Mouse (Mus musculus): ENCODE results near the gene Tldc1. TPM values are rescaled to one million over a fixed set of nuclear protein-coding genes. Genes with fewer than 3 reads are reported as not detected.

The Tldc1 gene
- polyA plus RNA-seq, 1 experiment from 2014 or later: 11.6 TPM

Other genes starting within 250 kb of the Tldc1 start
- 67.2 and 70.5 TPM in 2 replicates for gene Mbtps1, start 219.7 kb downstream of the Tldc1 start, polyA plus RNA-seq (2015; fragmentation: Nextera tagmentation; extraction: Ambion mirVana)
- gene Hsdl1, start 203.2 kb downstream of the Tldc1 start, polyA plus RNA-seq (2015; fragmentation: Nextera tagmentation; extraction: Ambion mirVana): 109 and 130 TPM in 2 replicates
- 0.19 and 0.62 TPM in 2 replicates for gene Dnaaf1, start 203.2 kb downstream of the Tldc1 start, polyA plus RNA-seq (2015; fragmentation: Nextera tagmentation; extraction: Ambion mirVana)
- gene Taf1c, start 173.2 kb downstream of the Tldc1 start, polyA plus RNA-seq (2015; fragmentation: Nextera tagmentation; extraction: Ambion mirVana): 15.2 and 16.8 TPM in 2 replicates
- not detected in 2 replicates for gene Adad2, start 165.7 kb downstream of the Tldc1 start, polyA plus RNA-seq (2015; fragmentation: Nextera tagmentation; extraction: Ambion mirVana)
- gene Kcng4, start 142.7 kb downstream of the Tldc1 start, polyA plus RNA-seq (2015; fragmentation: Nextera tagmentation; extraction: Ambion mirVana): 0.17 TPM in 1 of 2 replicates, not detected in the other
- 0.76 and 1.7 TPM in 2 replicates for gene Wfdc1, start 112.1 kb downstream of the Tldc1 start, polyA plus RNA-seq (2015; fragmentation: Nextera tagmentation; extraction: Ambion mirVana)
- gene Atp2c2, start 78.4 kb downstream of the Tldc1 start, polyA plus RNA-seq (2015; fragmentation: Nextera tagmentation; extraction: Ambion mirVana): not detected in 2 replicates
- gene Cotl1, start 62.1 kb upstream of the Tldc1 start, polyA plus RNA-seq (2015; fragmentation: Nextera tagmentation; extraction: Ambion mirVana): 92.3 and 99.6 TPM in 2 replicates
- gene Klhl36, start 83.8 kb upstream of the Tldc1 start, polyA plus RNA-seq (2015; fragmentation: Nextera tagmentation; extraction: Ambion mirVana): 10.8 and 12.6 TPM in 2 replicates
- 133 and 161 TPM in 2 replicates for gene Usp10, start 131.9 kb upstream of the Tldc1 start, polyA plus RNA-seq (2015; fragmentation: Nextera tagmentation; extraction: Ambion mirVana)
- 5.6 and 13.1 TPM in 2 replicates for gene Gm20388, start 132.4 kb upstream of the Tldc1 start, polyA plus RNA-seq (2015; fragmentation: Nextera tagmentation; extraction: Ambion mirVana)
- 0.72 and 0.90 TPM in 2 replicates for gene Crispld2, start 214.0 kb upstream of the Tldc1 start, polyA plus RNA-seq (2015; fragmentation: Nextera tagmentation; extraction: Ambion mirVana)

Data from forebrain, embryonic 13.5 days (tissue).